Mouse (Mus musculus) frontal cortex, postnatal 10 days (tissue): ENCODE data around the gene Ppp6r3.
A peak's percentile ranks its signal among the peaks of the same experiment; 100 is the strongest.
"Not testable (repeated sequence)": the region's sequence is repeated elsewhere in the genome, so short reads cannot be mapped to it uniquely, and the experiment has no call there.

Source experiments
- DNase-seq, 2 experiments: peaks; one replicate each; pipeline ENCODE4 v3.0.0; 2022; ENCODE audit warnings: low spot score in 2 of 2, mixed read lengths in 1 of 2

Gene Ppp6r3

DNA sequence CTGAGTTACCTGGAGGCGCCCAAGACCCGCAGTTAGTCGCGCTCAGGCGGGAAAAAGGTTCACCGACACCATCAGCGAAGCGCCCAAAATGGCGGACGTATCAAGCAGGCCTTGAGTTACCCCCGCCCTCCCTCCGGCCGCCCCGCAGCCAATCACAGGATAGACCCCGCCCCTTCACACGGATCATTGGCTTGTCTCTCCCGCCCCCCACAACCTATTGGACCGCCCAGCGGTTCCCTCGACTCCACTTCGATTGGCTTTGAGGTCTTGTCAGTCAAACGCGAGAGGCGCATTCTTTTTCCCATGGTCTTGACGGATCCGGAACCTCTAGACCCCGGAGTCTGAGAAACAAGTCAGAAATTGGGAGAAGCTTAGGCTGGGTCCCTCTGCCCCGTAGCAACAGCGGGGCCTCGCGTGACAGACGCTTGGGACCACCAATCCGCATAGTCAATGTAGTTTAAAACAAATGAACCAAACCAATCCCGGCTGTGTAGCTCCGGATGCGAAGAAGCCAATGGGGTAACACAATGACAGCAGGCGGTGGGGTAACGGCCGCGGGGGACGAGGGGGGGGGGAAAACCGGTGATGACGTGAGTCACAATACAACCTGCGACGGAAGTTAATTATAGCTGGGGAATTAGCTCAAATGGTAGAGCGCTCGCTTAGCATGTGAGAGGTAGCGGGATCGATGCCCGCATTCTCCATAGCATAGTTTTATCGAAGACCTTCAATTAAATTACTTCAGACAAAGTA is at the start of gene Ppp6r3:
Gene Ppp6r3 (minus strand): TSS at position 118 of the 753 bp plus-strand sequence.
- peak; percentile 98 for DNase-seq

DNA sequence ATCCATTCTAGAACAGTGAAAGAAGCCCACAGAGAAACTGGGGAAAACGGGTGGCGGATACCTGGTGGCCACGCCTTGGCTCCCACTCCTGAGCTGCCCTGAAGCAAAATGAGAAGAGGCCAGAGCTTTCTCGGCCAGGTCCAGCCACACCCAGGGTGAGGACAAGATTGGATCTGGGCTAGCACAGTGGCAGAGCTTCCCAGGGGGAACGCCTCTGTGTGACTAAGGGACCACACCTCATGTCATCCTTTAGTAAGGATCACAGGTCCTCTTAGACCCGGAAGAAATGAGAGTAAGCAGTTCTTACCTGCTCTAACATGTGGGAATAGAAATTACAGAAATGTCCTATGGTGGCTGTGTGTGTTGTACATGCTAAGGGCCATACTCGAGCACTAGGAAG is 49.6 kb upstream of the Ppp6r3 start:
- no peak for DNase-seq

DNA sequence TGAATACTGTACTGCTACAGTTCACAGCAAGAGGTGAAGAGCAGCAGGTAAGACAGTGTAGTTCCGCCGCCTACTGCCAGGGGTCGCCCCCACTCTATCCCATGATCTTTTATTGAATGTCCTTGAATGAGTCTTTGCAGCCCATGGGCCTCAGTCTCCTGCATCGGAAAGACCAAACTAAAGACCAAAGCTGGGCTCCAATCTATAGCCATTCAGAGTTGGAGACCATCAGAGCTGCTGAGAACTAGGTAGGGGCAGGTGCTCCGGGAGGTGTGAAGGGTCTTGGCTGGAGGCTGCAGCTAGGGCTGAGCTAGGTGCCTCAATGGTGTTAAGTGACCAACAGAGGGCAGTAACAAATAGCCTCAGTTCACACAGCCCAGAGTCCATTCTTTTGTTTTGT is 48.3 kb upstream of the Ppp6r3 start:
- DNase-seq, result no peak

DNA sequence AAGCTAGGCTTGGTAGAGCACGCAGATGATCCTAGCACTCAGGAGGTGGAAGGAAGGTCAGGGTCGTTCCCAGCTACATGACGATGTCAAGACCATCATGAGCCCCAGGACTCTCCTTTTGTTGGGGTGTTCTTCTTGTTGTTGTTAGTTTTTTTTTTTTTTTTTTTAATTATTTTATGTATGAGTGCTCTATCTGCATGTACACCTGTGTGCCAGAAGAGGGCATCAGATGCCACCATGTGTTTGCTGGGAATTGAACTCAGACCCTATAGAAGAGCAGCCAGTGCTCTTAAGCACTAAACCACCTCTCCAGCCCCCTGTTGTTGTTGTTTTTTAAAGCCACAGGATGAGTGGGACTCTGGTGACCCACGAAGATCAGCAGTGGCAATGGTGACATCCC is 47.7 kb upstream of the Ppp6r3 start:
- DNase-seq, result no peak

DNA sequence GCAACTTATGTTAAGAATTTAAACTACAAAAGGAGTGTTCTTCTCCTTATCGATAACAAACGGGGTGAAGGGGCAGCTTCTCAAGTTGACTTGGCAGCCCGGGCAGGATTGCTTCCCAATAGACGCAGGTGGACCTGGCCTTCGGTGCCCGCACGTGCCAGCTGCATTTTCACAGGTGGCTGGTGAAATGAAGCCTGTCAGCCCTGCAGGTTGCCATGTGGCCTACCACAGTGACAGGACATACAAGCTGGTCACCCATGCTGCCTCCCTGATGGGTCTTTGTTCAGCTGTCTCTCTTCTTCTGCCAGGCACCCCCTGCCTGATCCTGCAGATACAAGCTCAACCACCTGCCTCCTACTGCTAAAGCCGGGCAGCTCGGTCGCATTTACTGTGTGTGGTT is 45.3 kb upstream of the Ppp6r3 start:
- DNase-seq, result no peak

DNA sequence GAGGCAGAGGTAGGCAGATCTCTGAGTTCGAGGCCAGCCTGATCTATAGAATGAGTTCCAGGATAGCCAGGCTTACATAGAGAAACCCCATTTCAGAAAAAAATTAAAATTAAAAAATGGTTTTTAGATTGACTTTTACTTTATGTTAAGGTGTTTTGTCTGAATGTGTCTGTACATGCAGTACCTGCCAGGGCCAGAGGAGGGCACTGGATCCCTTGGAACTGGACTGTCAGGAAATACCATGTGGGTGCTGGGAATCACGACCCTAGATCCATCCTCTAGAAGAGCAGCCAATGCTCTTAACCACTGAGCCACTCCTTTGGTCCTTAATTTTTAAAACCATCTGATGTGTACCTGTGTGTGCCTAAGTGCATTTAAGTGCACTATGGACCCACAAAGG is 43.8 kb upstream of the Ppp6r3 start:
- DNase-seq, result no peak

DNA sequence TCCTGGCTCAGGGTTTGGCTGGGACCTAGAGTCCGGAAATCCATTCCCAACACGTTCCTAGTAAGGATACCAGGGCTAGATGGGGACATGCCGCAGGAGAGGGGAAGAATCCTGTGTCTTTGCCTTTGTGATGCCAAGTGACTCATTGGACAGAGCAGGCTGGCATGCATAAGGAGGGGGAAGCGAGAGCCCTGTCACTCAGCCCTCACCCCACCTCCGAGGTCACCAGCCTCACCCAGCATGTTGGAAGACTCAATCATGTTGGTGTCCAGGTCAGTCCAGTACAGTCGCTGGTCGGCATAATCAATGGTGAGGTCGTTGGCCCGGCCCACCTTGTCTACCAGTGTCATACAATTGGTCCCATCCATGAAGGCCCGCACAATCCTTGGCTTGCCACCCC is 38.4 kb upstream of the Ppp6r3 start:
- DNase-seq, result no peak

DNA sequence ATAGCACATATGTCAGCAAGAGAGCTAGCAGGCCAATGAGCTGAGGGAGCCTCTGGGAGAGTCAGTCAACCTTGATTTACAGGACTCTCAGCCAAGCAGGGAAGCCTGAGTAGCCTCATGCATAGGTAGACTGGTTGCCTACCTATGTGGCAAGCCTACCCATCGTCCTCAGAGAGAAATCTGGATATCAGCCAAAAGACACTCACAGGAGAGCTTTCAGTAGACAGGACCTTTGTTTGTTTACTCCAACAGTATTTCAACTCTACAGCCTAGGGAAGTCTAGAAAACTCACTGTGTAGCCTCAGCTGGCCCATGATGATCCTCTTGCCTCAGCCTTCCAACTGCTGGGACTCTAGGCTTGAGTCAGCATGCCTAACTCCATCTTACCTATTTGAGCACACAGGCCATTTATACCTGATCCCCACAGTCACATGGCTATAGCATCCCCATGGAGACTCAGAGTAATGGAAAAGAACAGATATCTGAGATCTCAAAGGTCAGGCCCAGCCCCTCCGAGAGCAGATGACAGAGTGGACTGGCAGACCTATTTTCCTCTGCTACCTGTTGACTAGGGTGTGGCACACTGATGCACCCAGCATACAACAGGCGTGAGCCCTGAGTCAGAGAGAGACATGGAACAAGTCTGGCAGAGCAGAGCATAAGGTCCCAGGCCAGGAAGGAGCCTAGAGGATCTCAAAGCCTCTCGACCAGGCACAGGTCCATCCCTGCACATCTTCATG is 37.2 kb upstream of the Ppp6r3 start:
- no peak for DNase-seq

DNA sequence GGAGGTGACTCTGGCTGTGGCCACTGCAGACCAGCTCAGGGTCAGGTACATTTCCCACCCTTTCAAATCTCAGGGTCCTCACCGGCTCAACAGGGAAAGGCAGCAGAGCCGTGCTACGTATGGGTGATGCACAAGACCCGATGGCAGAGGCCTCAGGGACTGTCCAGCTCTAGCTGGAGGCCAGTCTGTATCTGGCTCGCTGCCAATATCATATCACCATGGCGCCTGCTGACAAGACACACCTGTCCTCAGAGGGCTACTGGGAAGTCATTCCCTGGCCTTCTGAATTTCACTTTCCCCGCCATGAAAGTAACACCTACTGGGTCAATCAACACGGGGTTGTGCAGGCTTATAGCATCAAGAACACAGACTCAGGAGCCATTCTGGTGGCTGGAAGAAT is 36.2 kb upstream of the Ppp6r3 start:
- no peak for DNase-seq

DNA sequence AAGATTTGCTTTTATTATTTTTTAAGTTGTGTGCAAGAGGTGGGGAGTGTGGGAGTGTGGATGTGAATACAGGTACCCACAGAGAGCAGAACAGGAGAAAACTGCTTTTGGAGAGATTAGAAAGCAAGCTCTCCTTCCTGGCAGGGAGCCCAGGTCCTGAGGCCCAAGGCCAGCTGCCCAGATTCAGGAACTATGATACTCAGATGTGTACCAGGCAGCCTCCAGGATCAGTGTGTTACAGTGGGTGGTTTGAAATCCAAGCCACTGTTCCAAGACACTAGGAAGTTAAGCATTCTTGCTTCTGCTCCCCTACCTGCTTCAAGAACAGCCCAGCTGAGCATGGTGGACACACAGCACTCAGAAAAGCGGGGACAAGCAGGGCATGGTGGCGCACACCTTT is 35.3 kb upstream of the Ppp6r3 start:
- no peak for DNase-seq

DNA sequence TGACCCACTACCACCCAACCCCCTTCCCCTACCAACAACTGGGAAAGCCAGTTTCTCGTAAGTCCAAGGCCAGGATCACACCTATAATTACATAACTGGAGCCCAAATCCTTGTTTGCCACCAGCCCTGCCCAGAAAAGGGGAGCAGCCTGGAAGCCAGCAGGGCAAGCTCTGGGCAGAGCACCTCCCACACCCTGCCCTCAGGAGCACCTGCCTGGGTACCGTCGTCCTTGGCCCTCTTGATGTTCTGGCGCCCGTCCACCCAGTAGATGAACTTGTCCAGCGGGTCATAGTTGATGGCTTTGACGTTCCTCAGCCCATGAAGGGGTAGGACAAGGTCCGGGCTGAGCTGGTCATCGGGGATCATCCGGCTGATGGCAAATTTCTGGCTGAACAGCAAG is 34.3 kb upstream of the Ppp6r3 start:
- no peak for DNase-seq

DNA sequence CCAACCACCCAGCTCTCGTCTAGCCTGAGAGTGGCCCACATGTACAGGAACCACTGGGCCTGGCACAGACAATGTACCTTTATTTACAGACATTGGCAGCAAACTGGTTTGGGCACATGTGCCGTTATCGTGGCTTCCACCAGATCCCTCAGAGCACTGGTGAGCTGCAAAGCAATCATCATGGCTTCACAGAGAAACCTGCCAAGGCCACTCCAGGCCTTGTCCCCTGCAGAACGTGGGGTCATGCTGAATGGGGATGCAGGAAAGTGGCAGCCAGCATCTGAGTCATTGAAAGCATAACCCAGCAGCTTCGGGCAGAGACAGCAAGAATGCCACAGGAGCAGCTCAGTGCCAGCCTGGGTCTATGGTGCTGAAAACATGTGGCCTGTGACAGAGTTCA is 18.8 kb upstream of the Ppp6r3 start:
- DNase-seq, result no peak

DNA sequence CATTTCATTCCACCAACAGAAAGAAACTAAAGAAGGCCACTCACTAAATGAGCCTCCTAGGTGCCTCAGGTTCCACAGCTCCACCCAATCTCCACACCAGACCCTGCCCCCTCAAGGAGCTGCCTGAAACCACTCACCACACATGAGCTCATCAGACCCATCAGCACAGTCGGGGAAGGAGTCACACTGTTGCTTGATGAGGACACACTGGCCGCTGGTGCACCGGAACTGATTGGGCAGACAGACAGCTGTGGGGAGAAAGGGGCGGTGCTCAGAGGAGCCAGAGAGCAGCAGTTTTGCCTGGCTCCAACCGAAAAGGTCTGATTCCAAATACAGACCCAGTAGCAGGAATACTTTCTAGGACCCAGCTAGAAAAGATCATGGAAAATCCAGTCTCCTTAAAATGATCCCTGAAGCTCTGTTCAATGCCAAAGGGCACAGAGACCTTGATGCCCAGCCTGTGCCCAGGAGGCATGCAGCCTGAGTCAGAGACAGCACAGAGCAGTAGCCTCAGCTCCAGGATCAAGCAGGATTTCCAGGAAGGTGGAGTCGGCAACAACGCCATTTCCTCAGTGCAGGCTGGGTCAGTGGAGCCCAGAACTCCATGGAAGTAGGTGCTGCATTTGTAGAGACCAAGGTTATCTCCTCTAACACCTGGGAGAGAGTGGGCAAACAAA is 18.0 kb upstream of the Ppp6r3 start:
- no peak for DNase-seq

DNA sequence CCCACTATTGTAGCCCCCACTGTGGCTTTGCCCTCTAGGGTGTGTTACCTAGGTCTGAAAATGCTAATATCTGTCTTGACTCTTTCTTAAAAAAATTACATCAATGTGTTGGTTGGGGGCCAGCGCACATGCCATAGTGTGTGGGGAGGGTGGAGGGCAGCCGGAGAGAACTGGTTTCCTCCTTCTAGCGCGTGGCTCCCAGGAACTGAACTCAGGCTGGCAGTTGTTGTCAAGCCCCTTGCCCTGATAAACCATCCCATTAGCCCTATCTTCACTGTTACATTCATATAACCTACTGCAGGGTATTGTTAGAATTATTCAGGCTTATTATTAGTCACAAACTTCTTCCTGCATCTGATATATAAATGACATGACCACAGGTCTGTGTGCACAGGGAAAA is 14.4 kb upstream of the Ppp6r3 start:
- no peak for DNase-seq

DNA sequence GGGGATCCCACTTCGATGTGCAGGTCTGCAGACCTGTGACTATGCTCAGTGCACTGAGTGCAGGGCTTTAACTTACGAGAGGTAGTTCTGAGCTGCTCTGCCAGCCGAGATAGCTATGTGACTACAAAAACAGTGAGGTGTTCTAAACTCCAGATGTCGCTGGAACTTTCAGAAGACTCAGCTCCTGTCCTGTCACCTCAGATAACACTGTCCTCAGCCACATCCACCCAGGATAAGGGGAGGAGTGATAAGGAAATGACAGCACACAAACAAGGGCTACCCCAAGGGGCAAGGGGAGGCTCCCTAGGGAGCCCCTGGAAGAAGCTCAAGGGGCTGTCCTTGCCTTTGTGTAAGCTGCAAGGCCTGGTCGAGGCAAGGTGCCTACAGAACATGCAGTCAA is 14.0 kb upstream of the Ppp6r3 start:
- DNase-seq, result no peak

DNA sequence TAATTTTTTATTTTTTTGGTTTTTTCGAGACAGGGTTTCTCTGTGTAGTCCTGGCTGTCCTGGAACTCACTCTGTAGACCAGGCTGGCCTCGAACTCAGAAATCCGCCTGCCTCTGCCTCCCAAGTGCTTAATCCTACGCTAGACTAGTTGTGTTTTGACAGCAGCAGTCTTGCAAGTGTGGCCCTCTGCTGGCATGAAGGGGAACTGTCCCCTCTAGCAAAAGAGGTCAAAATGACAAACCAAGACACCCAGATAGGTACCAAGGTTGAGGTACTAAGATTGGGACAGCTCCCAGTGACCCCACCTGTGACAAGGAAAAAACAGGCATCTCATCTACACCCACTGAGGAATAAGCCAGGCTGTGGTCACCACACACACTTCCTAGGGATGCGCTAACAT is 12.2 kb upstream of the Ppp6r3 start:
- not testable (repeated sequence) for DNase-seq

DNA sequence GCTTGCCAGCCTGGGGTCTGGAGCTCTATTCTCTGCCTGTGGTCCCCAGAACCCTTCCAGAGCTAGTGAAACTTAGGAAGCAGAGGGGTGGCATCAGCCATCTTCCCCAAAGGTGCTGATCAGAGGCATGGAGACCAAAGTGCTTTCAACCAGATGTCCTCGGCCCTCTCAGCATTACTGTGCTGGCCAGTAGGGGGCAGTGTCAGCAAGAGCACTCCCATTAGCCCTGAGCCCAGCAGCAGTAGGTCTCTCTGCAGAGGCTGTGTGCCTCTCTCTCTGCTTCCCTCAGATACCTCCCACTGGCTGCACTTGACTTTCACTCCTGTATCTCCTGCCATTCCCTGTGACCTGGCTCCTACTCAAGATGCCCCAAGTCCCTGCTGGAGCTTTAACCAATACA is 11.0 kb upstream of the Ppp6r3 start:
- DNase-seq, result no peak

DNA sequence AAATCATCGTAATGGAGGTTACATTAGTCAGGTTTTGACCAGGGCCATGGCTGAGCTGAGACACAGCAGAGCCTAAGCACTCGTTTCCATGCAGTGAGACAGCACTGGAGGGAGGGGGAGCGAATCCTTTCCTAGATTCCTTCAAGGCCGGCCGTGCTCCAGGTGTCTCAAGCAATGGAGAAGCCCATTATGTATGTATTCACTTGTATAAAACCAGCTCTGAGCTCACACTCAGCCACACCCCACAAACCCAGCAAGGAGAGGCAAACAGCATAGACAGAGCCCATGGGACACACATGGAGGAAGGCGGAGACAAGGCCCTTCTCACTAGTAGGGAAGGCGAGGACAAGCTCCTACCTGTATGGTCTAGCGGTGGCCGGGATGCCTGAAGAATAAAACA is 10.5 kb upstream of the Ppp6r3 start:
- DNase-seq, result no peak

DNA sequence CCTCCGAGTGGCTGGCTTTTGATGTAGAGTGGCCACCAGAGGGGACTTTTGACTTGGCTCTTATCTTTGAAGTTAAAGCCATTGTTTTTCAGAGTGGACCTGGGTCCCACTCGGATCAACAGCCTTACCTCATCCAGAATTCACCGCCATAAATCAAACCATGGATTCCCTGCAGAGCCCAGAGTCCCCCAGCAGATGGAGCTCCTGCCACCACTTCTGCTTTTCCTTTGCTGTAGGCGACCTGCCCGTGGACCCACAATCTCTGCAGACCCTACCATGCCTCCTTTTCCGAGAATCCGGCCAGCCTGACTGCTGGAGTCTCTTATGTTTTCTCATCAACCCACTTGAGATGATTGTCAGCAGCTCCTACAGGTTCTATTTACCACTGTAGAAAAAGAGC is 5.8 kb upstream of the Ppp6r3 start:
- DNase-seq, result peak in 1 of 2 experiments; percentile 65

DNA sequence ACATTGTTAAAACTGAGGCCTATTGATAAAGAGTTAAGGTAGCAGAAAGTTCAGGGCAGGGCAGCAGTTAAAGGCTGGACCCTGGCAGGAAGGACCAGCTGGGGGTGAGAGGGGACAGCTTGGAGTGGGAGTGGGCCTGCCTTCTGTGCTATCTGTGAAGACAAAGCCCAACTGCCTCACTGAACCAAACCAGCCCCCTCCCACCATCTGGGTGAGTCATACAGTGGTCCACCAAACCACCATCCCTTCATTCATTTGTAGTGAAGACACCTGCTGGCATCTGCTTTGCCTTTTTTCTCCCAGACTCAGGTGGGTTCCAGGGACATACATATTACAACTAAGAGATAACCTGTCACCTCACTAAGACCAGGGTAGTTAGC is 2.4 kb upstream of the Ppp6r3 start:
- DNase-seq, result no peak

DNA sequence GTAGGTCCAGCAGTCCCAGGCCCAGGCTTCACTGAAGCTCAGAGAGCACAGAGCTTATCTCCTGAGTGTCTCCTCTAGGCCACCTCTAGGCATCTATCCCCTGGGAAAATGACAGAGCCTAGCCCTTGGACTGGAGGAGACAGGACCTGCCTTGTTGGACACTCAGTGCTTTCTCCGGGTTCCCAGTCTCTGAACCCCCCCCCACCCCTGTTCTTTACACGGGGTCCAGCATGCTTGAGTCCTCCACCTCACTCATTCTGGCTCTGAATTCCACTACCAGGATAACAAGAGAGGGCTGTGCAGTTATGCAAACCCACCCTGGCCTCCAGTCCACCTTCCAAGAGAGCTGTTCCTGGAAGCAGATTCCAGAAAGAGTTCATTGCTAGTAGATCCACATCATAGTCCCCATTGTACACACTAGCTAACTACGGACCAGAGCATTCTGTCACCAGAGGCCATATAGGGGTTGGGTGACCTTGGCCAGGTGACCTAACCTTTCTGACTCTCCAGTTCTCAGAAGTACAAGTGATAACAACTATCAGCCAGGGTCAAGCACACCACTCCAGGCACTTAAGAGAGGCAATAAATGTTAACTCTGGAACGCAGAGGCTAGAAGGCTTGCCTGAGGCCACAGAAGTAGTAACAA is 1.8 kb upstream of the Ppp6r3 start:
- no peak for DNase-seq

DNA sequence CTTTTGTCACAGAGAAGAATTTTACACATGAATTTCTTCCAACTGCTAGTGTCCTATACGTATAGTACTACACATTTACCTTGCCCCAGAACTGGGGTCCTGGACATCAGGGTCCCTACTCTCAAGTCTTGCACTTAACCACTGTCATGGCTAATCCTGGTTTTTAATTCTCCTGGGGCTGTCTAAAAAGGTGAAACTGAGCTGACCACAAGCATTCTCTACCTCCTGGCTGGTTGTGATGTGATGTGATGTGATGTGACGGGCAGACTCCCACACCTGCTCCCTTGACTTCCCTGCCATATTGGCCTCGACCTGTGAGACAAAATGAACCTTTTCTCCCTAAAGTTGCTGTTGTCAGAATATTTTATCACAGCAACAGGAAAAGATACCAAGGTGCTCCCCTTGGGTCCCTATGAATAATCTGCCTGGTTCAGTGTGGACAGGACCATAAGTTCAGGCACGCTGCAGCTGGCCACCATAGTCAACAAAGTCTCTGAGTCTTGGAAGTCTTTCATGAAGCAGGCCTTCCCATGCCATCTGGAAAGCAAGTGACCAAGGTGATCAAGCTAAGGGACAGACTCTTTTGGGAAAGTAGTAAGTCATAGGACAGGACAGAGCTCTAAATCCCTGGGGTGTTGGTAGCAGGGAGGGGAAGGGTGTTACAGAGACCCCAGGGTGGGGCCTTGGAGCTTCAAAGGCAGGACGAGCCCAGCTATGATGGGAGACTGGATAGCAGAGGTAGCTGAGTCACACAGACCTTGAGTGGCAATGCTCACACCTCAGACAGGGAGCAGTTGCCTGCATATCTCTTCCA is 1.1 kb upstream of the Ppp6r3 start:
- DNase-seq, result no peak
